Mouse (Mus musculus) stomach, postnatal 0 days (tissue): ENCODE data around the gene Fxyd2.

ENCODE experiments used
- CTCF ChIP-seq: IDR thresholded peaks from 2 replicates; pipeline ENCODE4 v1.5.1; 2016; ENCODE audit warnings: antibody characterized with exemption, low read depth, mild to moderate bottlenecking, moderate library complexity
- EP300 ChIP-seq: optimal IDR thresholded peaks from 2 replicates; pipeline ENCODE3; 2016; ENCODE audit warnings: antibody characterized with exemption

DNA sequence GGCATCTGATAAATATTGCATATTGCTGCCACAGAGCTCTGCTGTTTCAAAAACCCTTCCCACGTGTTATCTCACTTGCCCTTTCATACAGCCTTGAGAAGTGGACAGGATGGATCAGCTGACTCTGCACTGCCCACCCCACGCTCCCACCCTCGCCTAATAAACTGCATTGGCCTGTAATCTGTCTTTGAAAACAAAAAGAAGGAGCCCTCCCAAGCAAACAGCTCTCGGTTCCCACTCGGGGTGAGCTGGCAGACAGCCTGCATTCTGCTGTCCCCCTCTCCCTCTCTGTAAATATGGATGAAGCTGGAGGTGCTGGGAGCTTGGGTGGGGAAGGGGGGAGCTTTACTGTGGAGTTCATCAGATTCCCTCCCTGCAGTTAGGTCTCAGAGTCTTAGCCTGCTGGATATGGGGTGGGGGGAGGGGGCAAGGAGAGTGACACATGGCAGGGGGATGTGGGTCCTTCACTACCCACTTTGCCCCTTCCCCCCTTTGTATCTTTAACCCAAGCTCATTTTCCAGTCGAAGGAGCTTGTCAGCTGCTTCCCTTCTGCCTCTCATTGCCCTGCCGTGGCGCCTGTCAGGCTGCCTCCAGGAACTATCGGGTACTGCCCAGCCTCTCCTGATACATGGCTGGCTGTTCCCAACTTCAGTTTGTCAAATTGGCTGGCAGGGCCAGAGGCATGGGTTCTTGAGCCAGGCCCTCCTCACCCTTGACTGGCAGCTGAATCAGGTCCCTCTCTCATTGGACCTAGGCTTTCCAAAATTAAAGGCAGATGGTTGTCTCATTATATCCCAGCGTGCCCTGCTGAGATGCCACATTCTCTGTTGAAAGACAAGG, 18.8 kb upstream of the Fxyd2 start:
- TF ChIP-seq CTCF (no peak), EP300 (no peak)
